Mouse (Mus musculus): ENCODE data around the gene Zfp282.

The Zfp282 gene

DNA sequence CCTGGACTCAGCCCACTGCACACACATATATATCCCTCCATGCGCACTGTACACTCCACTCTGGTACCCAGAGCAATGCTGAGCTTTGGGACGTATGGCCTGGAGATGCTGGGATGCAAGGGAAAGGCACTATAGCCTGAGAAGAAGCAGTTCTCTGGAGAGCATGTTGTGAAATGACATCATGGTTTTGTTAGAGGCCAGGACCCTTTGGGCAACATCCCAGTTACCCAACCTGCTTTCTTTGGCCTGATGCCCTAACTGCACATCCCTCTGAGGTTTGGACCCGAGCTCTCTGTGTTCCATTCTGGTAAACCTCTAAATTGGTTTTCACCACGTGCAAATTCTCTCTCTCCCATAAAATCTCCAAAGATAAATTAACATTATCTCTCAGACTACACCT lies 26.6 kb downstream of the Zfp282 start:
- no peak for DNase-seq (ENCODE audit: low spot score)

DNA sequence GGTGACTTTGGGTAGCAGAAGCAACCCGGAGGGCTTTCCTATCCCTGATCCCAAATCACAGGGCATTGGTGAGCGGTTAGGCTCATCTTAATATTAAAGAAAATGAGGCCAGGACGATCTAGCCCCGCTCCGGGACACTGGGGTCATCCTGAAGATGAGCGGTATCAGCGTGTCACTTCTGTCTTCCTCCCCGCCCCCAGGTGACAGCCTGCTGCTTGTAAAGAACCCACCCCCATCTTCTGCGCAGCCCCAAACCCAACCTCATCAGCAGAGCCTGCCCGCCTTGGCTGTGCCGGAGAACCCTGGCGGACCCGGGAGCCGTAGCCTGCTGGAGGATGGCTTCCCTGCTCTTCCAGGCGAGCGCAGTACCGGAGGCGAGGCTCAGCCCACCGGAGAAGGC lies 27.4 kb downstream of the Zfp282 start:
- no peak for DNase-seq (ENCODE audit: low spot score)

DNA sequence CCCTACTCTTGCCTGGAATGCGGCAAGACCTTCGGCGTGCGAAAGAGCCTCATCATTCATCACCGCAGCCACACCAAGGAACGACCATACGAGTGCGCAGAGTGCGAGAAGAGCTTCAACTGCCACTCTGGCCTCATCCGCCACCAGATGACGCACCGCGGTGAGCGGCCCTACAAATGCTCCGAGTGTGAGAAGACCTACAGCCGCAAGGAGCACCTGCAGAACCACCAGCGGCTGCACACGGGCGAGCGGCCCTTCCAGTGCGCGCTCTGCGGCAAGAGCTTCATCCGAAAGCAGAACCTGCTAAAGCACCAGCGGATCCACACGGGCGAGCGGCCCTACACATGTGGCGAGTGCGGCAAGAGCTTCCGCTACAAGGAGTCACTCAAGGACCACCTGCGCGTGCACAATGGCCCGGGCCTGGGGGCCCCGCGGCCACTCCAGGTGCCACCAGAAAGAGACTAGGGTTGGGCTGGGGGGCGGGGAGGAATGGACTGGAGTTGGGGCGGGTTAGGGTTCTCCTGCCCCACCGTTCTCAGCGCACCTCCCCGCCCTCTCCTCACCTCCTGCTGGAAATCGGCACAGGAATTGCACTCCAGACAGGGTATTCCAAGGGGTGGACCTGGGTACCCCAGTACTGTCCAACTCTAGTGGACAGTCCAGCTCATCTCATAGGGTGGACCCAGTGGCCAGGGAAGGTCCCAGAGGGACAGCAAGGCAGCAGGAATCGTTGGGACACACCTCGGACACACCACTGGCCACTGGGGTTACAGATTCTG lies 28.1 kb downstream of the Zfp282 start:
- peak; percentile 34 for DNase-seq (ENCODE audit: low spot score)

DNA sequence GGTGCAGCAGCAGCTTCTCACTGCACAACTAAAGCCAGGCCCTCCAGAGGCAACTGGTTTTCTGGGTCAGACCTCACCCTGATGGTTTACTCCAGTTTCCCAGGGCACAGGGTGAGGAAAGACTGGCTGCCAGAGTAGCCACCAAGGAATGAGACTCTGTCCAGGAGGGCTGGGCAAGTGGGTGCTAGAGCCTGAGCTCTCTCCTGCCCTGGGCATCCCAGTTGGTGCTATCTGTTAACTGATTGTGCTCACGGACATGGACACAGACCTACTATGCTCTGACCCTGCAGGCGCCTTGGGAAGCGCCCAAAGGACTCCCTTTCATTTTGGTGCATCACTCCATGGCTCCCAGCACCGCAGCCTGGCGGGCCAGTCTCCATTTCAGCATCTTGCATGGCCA lies 29.3 kb downstream of the Zfp282 start:
- no peak for DNase-seq (ENCODE audit: low spot score)

DNA sequence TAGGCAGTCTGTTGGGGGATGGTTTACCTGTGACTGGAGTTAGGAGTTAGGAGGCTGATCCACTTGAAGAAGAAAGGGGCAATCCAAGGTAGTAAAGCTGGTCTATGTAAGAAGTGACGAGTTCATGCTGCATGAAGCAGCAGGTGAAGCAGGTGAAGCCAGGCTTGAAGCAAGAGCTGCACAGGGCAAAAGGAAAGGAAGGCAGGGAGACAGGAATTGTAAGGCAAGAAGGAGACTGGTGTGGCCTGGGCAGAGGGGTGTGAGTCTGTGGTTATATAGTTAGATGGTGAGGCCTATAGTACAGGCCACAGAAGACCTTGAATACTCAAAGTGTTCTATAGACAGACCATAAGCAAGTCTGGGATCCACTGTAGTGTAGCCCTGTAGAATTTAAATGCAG lies 32.0 kb downstream of the Zfp282 start:
- DNase-seq (ENCODE audit: low spot score) = no peak

DNA sequence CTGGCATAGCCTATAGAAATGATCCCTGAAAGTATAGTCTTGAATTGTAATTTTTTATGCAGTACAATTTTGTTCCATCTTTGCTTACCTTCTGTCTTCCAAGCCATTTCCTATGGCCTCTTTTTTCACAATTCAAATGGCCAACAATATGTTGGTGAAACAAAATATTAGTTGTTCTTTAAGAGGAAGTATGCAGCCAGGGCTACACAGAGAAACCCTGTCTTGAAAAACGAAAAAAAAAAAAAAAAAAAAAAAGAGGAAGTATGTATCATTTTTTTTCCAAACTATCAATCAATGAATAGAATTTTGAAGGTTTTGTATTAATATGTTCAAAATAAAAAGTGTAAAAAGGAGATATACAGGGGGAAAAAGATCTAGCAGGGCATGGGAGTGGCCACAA lies 34.6 kb downstream of the Zfp282 start:
- no peak for DNase-seq (ENCODE audit: low spot score)

DNA sequence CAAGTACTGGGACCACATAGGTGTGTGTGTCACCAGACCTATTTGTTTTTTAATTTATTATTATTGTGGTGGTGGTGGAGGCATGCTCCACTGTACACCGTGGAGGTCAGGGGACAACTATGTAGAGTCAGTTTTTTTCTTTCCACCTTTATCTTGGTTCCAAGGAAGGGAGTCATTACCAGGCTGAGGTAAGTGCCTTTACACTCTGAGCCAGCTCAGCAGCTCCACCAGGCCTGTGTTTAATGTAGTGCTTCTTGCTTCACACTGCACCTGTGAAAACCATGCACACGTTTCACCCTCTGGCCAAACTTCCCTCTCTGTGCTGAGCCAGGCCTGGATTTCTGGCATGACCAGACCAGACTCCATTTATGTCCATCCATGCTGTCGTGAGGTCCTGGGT lies 36.0 kb downstream of the Zfp282 start:
- DNase-seq (ENCODE audit: low spot score) = no peak

DNA sequence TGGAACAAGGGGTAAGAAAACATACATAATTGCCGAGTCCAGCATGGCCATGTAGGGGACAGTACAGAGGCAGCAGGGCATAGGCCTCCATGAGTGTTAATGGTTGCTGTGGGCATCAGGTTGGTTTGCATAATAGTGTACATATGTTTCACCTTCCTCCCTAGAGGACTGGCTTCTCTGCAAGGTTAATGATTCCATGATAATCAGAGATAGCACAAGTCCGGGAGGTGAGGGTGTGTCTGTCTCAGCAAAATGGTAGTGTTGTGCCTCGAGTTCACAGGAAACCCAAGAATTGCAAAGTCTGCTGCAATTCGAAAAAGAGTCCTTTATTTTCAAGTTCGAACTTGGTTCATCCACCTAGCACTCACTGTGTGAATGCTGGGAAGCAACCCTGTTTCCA lies 40.0 kb downstream of the Zfp282 start:
- DNase-seq (ENCODE audit: low spot score) = no peak

DNA sequence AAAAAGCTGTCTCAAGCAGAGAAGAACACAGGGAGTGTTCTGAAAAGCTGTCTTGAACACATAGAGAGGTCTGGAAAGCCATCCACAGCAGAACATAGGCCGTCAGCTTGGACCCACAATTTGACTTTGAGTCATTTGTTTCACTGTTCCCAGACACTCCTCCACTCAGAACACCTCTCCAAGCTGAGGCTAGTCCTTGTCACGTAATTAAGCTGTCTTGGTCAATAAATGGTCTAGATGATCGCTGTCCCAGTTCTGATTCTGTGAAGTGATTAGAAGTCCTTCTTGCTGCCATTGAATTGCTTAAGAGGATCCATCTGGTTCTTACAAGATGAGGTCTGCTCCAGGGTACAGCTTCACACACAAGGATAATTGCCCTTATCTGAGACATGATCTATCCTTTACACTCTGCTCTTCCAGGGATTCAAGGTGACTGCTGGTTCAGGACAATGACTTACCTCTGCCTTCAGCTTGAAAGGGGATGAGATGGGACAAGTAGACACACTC lies 41.8 kb downstream of the Zfp282 start:
- DNase-seq (ENCODE audit: low spot score) = no peak

DNA sequence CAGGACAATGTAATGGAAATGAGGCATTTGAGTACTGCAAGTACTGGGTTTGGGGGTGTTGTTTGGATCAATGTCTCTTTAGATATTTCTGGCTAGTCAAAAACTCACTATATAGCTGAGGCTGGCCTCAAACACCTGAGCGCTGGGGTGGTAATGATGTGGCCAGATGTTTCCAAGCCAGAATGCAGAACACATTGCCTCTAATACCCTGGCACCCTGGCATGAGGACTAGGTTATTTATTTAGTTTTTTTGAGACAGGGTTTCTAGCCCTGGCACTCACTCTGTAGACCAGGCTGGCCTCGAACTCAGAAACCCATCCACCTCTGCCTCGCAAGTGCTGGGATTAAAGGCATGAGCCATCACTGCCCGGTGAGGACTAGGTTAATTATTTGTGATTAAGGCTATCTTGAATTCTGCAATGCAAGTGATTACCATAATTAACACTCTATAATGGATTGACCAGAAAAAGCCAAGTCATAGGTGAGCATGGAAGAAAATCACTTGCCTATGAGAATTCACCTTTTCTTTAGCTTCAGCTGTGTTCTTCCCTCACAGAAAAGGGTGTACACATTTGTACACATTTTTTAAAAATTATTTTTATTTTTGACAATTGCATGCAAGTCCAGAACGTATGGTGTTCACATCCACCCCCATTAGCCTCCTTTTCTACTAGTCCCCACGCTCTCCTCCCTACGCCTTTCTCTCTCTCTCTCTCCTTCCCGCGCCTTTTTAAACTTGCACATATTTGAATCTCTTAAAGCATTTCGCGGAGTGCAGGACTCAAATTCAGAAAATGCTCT lies 42.8 kb downstream of the Zfp282 start:
- DNase-seq (ENCODE audit: low spot score) = no peak

DNA sequence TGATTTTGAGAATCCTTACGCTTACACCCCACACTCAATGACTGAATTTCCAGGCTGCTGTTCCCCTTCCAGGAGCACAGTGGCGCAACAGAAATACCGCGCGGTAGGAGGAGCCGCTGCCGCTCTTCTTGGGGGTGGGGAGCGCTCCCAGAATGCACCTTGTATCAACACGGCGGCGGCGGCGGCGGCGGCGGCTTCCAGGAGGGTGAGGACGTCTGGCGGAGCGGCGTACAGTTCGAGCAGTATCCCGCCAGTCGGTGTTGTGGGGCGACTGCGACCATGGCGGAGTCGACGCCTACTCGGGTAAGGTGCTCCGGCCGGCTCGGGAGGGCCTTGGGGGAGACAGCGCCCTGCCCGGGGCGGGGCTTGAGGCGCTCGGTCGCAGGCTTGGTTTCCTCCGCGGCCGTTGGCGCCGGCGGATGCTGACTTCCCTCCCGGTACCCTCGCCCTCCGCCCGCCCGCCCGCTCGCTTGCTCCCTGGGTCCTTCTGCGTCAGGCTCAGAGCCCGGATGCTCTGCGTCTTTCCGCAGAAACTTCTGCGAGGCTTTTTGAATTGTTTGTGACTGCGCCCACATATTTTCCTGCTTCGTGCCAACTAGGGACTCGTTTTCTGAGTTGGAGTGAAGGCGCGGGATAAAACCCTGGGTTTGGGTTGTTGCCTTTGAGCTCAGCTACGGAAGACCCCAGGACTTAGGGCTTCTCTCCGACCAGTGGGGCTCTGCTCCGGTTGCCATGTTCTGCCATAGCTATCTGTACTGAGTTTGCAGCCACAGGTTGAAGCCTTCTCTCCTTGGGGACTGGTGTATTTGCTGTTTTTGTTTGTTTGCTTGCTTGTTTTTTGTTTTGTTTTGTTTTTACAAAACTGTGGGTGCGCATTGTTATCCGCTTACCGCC lies 43.7 kb downstream of the Zfp282 start, which contains the start of gene Zfp212:
Gene Zfp212, plus strand, starts transcription at position 30 of the 894 bp plus-strand sequence.
- DNase-seq (ENCODE audit: low spot score) = peak; percentile 96

DNA sequence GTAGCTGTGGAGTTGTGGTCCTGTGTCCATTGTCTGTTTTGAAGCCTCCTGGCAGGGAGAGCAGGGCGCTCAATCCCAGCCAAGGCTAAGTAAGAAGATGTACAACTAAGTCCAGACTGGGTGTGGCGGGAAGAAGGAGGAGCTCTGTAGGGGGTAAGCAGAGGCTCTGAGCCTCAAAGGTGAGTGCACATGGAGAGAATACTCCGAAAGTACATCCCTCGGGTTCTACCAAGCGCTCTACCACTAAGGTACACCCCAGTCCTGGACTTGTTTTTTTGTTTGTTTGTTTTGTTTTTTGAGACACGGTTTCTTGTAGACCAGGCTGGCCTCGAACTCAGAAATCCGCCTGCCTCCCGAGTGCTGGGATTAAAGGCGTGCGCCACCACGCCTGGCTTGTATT lies 65.5 kb downstream of the Zfp282 start:
- DNase-seq (ENCODE audit: low spot score) = no peak

DNA sequence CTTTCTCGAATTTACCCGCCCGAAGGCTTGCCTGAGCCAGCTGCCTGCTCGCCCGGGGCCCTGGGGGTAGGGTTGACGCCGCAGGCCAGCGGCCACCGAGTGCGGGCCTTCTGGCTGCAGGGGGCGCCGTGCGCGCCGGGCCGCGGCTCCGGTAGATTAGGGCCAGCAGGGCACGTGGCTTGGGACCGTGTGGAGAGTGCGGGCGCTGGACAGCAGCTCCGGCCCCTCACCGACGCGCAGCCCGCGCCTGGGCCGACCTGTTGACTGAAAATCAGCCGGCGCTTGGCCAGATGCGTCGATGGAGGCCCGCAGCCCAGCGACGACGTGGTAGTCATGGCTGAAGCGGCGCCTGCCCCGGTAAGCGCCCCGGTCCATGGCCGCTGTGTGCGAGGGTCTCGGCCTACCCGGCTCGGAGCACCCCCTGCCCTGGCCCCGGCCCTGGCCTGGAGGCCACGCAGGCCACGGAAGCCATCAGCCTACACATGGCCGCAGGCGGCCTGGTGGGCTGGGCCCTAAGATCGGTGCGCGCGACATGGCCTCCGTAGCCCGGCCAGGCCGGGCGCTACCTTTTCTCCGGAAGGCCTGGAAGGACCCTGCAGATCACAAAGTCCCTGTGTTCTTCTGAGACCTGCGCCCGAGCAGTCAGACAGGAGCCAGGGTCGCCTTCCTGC lies 66.2 kb downstream of the Zfp282 start:
- peak; percentile 84 for DNase-seq (ENCODE audit: low spot score)

DNA sequence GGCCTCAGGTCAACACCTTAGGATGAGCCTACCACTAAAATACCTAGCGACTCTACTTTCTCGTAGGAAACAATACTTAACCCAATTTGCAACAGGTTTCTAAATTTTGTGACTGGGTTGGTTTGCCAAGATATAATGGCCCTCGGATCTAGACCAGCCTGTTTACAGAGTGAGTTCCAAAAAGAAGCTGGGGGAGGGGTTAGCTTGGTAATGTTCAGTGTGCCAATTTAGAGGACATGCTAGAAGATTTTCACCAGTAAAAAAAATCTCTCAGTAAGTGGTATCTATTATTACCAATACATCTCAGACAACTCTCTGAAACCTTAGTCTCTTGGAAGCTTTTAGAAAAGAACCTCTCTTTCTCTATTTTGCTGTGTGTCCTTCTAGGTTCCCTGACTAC lies 66.7 kb downstream of the Zfp282 start:
- DNase-seq (ENCODE audit: low spot score) = no peak

DNA sequence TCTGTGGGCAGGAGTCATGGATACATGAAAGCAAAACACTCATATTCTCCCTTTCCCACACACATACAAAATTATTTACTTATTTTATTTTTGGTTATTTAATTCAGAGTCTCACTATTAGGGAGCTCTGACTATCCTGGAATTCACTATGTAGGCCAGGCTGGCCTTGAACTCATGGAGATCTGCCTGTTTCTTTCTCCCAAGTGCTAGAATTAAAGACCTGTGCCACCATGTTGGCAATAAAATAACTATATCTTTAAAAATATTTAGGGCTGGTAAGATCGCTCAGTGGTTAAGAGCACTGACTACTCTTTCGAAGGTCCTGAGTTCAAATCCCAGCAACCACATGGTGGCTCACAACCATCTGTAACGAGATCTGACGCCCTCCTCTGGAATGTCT lies 70.4 kb downstream of the Zfp282 start:
- no peak for DNase-seq (ENCODE audit: low spot score)

DNA sequence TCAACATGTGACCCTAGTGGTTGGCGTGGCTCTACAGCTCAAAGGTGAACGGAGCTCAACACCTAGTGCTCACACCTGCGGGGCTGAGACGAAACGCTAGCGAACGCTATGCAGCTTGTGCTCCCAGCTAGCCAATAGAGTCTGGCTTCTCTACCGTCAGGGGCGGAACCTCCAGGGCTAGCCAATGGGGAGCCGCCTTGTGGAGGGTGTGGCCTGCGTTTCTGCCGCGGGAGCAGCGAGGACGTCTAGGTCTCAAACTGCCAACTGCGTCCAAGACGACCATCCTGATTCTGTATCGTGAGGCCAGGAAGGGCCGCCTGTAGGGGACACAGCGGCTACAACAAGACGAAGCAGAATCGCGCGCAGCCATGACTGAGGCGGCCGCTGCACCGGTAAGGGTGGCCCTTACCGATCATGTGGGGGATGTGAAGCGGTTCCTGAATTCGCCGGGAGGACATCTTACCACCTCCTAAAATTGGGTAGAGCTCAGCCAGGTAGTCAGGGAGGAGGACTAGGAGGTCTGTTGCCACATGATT lies 76.3 kb downstream of the Zfp282 start, which contains the start of gene Zfp956:
Gene Zfp956, plus strand, starts transcription at position 200 of the 536 bp plus-strand sequence.
- peak; percentile 97 for DNase-seq (ENCODE audit: low spot score)

DNA sequence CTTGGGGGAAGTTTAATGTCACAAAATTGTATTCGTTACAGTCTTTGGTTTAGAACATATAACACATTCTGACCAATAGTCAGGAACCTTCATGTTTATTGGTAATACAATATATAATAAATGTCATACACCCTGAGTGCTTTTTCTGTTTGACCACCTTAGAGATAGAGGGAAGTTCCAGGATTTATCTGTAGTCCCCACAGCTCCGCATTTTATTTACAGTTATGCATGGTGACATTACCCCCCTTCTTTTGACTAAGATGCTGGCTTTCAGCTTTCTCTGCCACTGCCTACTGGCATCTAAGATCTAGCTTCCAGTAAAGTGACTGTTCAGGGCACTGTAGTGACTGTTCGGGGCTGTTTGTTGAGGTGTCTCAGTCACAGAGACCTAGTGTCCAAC lies 77.4 kb downstream of the Zfp282 start:
- no peak for DNase-seq (ENCODE audit: low spot score)

DNA sequence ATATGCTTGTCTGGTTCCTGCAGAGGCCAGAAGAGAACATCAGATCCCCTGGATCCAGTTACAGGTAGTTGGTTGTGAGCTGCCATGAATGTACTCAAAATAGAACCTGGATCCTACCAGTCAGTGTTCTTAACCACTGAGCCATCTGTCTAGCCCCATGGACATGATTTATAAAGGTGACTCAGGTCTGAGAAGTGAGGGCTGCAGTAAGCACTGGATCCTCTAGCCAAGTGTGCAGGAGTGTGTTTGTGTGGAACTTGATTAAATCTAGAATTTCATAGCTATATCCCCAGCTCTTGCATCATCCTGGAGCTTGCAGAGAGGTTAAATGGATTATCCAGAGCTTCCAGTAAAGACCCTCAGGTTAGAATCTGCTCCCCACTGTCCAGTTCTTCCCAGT lies 80.8 kb downstream of the Zfp282 start:
- DNase-seq (ENCODE audit: low spot score) = no peak

Measured in embryo, embryonic 10 days (tissue).